Mouse (Mus musculus): Measurements from ENCODE around the gene Rsph1. TPM values are rescaled to one million over a fixed set of nuclear protein-coding genes. Genes with fewer than 3 reads are reported as not detected.

Gene Rsph1
- polyA plus RNA-seq, 1 experiment from 2014 or later = 1.6 TPM

- peak overlapping the region; percentile 16; the same call in 1 of the 2 replicates for H3K27ac ChIP-seq
- H3K4me3 ChIP-seq (replicated peaks) = no peak overlapping the region
- no peaks in the 10 kb centered on the region for H3K27me3 ChIP-seq (replicated peaks)
- WGBS = 69% methylated on average over 6 of the region's 6 CpGs
- H3K9me3 ChIP-seq = no peaks in the 10 kb centered on the region
- H3K9ac ChIP-seq = no peak overlapping the region
- no peak for ATAC-seq (ENCODE audit: insufficient read depth, low FRiP score, low read depth)
- no peaks in the 10 kb centered on the region for H3K36me3 ChIP-seq
- no peak overlapping the region for H3K4me2 ChIP-seq
- peaks cover 18% of the 10 kb centered on the region for H3K4me1 ChIP-seq
These were observed 38.8 kb upstream of the Rsph1 start for GRCm38 (mm10) chr17:31315993-31316392.

GRCm38 (mm10) chr17:31315046-31315792 lies 38.0 kb upstream of the Rsph1 start:
- Histone ChIP-seq H3K4me2 (no peak overlapping the region), H3K4me1 (peaks cover 18% of the 10 kb centered on the region), H3K4me3 (replicated peaks) (no peak overlapping the region), H3K27ac (0 out of 2 replicates have a peak overlapping the region, but pooled peaks have one; percentile 21), H3K9me3 (no peaks in the 10 kb centered on the region), H3K9ac (no peak overlapping the region), H3K36me3 (no peaks in the 10 kb centered on the region), H3K27me3 (replicated peaks) (no peaks in the 10 kb centered on the region)
- WGBS = 42% methylated on average over 13 of the region's 13 CpGs
- ATAC-seq (ENCODE audit: insufficient read depth, low FRiP score, low read depth) = no peak

- WGBS = 82% methylated on average over 10 of the region's 10 CpGs
- no peaks in the 10 kb centered on the region for H3K9me3 ChIP-seq
- no peak overlapping the region for H3K4me2 ChIP-seq
- H3K36me3 ChIP-seq = no peaks in the 10 kb centered on the region
- peaks cover 13% of the 10 kb centered on the region; the same call in 1 of the 2 replicates for H3K4me1 ChIP-seq
- no peak overlapping the region for H3K9ac ChIP-seq
- no peak for ATAC-seq (ENCODE audit: insufficient read depth, low FRiP score, low read depth)
- H3K27ac ChIP-seq = no peak overlapping the region
- H3K27me3 ChIP-seq (replicated peaks) = no peaks in the 10 kb centered on the region
- no peak overlapping the region for H3K4me3 ChIP-seq (replicated peaks)
These were observed 35.5 kb upstream of the Rsph1 start for GRCm38 (mm10) chr17:31312648-31313047.

GRCm38 (mm10) chr17:31311047-31311446 lies 33.9 kb upstream of the Rsph1 start:
- Histone ChIP-seq H3K9me3 (no peaks in the 10 kb centered on the region), H3K27ac (no peak overlapping the region), H3K36me3 (no peaks in the 10 kb centered on the region), H3K4me1 (peaks cover 10% of the 10 kb centered on the region; the same call in 1 of the 2 replicates), H3K4me3 (replicated peaks) (no peak overlapping the region), H3K27me3 (replicated peaks) (no peaks in the 10 kb centered on the region), H3K9ac (no peak overlapping the region), H3K4me2 (no peak overlapping the region)
- 77% methylated on average over 9 of the region's 9 CpGs for WGBS
- no peak for ATAC-seq (ENCODE audit: insufficient read depth, low FRiP score, low read depth)

GRCm38 (mm10) chr17:31309281-31309793 lies 32.2 kb upstream of the Rsph1 start:
- no peak overlapping the region for H3K4me3 ChIP-seq (replicated peaks)
- H3K36me3 ChIP-seq = no peaks in the 10 kb centered on the region
- H3K9me3 ChIP-seq = no peaks in the 10 kb centered on the region
- peaks cover 10% of the 10 kb centered on the region; the same call in 1 of the 2 replicates for H3K4me1 ChIP-seq
- no peak overlapping the region for H3K27ac ChIP-seq
- 33% methylated on average over 6 of the region's 6 CpGs for WGBS
- no peak for ATAC-seq (ENCODE audit: insufficient read depth, low FRiP score, low read depth)
- no peak overlapping the region for H3K9ac ChIP-seq
- no peak overlapping the region for H3K4me2 ChIP-seq
- no peaks in the 10 kb centered on the region for H3K27me3 ChIP-seq (replicated peaks)

GRCm38 (mm10) chr17:31308291-31308816 lies 31.2 kb upstream of the Rsph1 start:
- Histone ChIP-seq H3K4me2 (no peak overlapping the region), H3K4me1 (peaks cover 10% of the 10 kb centered on the region; the same call in 1 of the 2 replicates), H3K36me3 (no peaks in the 10 kb centered on the region), H3K9ac (no peak overlapping the region), H3K4me3 (replicated peaks) (no peak overlapping the region), H3K9me3 (no peaks in the 10 kb centered on the region), H3K27me3 (replicated peaks) (no peaks in the 10 kb centered on the region), H3K27ac (no peak overlapping the region; the same call in 1 of the 2 replicates)
- 80% methylated on average over 7 of the region's 7 CpGs for WGBS
- ATAC-seq (ENCODE audit: insufficient read depth, low FRiP score, low read depth) = peak; percentile 38; the same call in 1 of the 2 replicates

- WGBS = 82% methylated on average over 3 of the region's 3 CpGs
These were observed 30.6 kb upstream of the Rsph1 start for GRCm38 (mm10) chr17:31307756-31308155.

GRCm38 (mm10) chr17:31305776-31306120 lies 28.6 kb upstream of the Rsph1 start:
- Histone ChIP-seq H3K4me2 (no peak overlapping the region), H3K9me3 (no peaks in the 10 kb centered on the region), H3K4me1 (peaks cover 10% of the 10 kb centered on the region; the same call in 1 of the 2 replicates), H3K36me3 (no peaks in the 10 kb centered on the region), H3K9ac (no peak overlapping the region), H3K4me3 (replicated peaks) (no peak overlapping the region), H3K27me3 (replicated peaks) (no peaks in the 10 kb centered on the region), H3K27ac (peak overlapping the region; percentile 86)
- WGBS = 47% methylated on average over 5 of the region's 5 CpGs
- ATAC-seq (ENCODE audit: insufficient read depth, low FRiP score, low read depth) = no peak

More at GRCm38 (mm10) chr17:31307756-31308155, 30.6 kb upstream of the Rsph1 start:
- Histone ChIP-seq H3K27ac (no peak overlapping the region; the same call in 1 of the 2 replicates), H3K27me3 (replicated peaks) (no peaks in the 10 kb centered on the region), H3K4me1 (peaks cover 10% of the 10 kb centered on the region; the same call in 1 of the 2 replicates), H3K4me2 (no peak overlapping the region), H3K36me3 (no peaks in the 10 kb centered on the region), H3K9me3 (no peaks in the 10 kb centered on the region), H3K4me3 (replicated peaks) (no peak overlapping the region), H3K9ac (no peak overlapping the region)
- no peak for ATAC-seq (ENCODE audit: insufficient read depth, low FRiP score, low read depth)

GRCm38 (mm10) chr17:31304895-31305775 lies 28.0 kb upstream of the Rsph1 start:
- H3K4me1 ChIP-seq = peaks cover 10% of the 10 kb centered on the region; the same call in 1 of the 2 replicates
- no peaks in the 10 kb centered on the region for H3K9me3 ChIP-seq
- no peaks in the 10 kb centered on the region for H3K36me3 ChIP-seq
- H3K27me3 ChIP-seq (replicated peaks) = no peaks in the 10 kb centered on the region
- 38% methylated on average over 12 of the region's 12 CpGs for WGBS
- H3K4me2 ChIP-seq = no peak overlapping the region
- peak; percentile 85 for ATAC-seq (ENCODE audit: insufficient read depth, low FRiP score, low read depth)
- peak overlapping the region; percentile 86 for H3K27ac ChIP-seq
- H3K4me3 ChIP-seq (replicated peaks) = no peak overlapping the region
- no peak overlapping the region for H3K9ac ChIP-seq

- no peak overlapping the region for H3K27ac ChIP-seq
- WGBS = 91% methylated on average over 4 of the region's 4 CpGs
These were observed 26.2 kb upstream of the Rsph1 start for GRCm38 (mm10) chr17:31303401-31303800.

GRCm38 (mm10) chr17:31300736-31301135 lies 23.6 kb upstream of the Rsph1 start:
- H3K9me3 ChIP-seq = no peaks in the 10 kb centered on the region
- peaks cover 27% of the 10 kb centered on the region for H3K4me1 ChIP-seq
- 69% methylated on average over 3 of the region's 3 CpGs for WGBS
- no peak overlapping the region for H3K4me2 ChIP-seq
- H3K27ac ChIP-seq = no peak overlapping the region
- 0 out of 2 replicates have a peak, but pooled peaks cover 4% of the 10 kb centered on the region for H3K27me3 ChIP-seq (replicated peaks)
- no peak for ATAC-seq (ENCODE audit: insufficient read depth, low FRiP score, low read depth)
- H3K36me3 ChIP-seq = no peaks in the 10 kb centered on the region
- no peak overlapping the region for H3K9ac ChIP-seq
- no peak overlapping the region for H3K4me3 ChIP-seq (replicated peaks)

More at GRCm38 (mm10) chr17:31303401-31303800, 26.2 kb upstream of the Rsph1 start:
- no peaks in the 10 kb centered on the region for H3K9me3 ChIP-seq
- H3K4me1 ChIP-seq = peaks cover 10% of the 10 kb centered on the region; the same call in 1 of the 2 replicates
- H3K4me3 ChIP-seq (replicated peaks) = no peak overlapping the region
- H3K36me3 ChIP-seq = no peaks in the 10 kb centered on the region
- H3K27me3 ChIP-seq (replicated peaks) = no peaks in the 10 kb centered on the region
- H3K4me2 ChIP-seq = no peak overlapping the region
- H3K9ac ChIP-seq = no peak overlapping the region
- no peak for ATAC-seq (ENCODE audit: insufficient read depth, low FRiP score, low read depth)

Measured in stomach, embryonic 15.5 days (tissue).